Mouse (Mus musculus): ENCODE results near the gene Olfr1424. TPM values are rescaled to one million over a fixed set of nuclear protein-coding genes. Genes with fewer than 3 reads are reported as not detected.
"Not testable (repeated sequence)": the region's sequence is repeated elsewhere in the genome, so short reads cannot be mapped to it uniquely, and the experiment has no call there.

Gene Olfr1424
- not detected in 2 replicates for total RNA-seq (2014; fragmentation: Nextera tagmentation)
- not detected in 2 replicates for total RNA-seq (2017)
- polyA plus RNA-seq (2012): not detected in 2 replicates

DNA sequence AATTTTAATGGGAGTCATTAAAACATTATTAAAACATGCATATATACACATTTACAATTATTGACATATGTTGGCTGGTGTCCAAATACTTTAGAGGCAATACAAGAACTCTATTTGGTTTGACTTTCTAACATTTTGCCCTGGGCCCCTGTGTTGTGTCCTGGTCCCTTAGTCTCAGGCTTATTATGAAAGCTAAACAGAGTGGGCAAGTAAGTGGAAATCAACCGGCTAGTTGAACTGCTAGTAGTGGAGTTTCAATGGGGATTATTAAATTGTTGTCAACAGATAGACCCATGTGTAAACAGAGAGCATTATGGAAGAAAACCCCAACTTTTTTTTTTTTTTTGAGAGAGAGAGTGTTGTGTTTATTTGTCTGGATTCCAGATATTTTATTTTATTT is at the start of gene Olfr1424:
Gene Olfr1424, minus strand, starts transcription at position 101 of the 400 bp plus-strand sequence.
- H3K36me3 ChIP-seq (replicated peaks); DNase-seq (ENCODE audit: low spot score); H3K9me3 ChIP-seq (replicated peaks); H3K4me3 ChIP-seq (ENCODE audit: low read depth, low read length); H3K27me3 ChIP-seq (ENCODE audit: insufficient read depth, low read length); H3K4me1 ChIP-seq (ENCODE audit: insufficient read depth, low read depth, low read length); ATAC-seq (ENCODE audit: extremely low read depth, insufficient number of reproducible peaks, low FRiP score, poor library complexity, severe bottlenecking): not testable (repeated sequence)

DNA sequence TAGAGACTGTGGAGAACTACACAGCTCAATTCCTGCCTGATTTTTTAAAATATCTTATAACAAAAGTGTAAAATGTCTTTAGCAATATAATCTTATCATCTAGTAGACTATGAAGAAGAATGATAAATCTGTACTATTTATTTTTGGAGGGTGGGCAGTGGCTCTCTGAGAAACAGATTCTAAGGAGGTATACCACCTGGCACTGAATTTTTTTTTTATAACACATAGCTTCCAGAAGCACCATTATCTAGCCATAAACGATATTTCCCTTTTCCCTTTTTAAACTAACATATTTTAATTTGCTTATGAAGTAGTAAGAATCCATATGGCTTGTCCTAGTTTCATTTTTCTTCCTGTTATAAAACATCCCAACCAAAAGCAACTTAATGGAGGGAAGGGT is 42.1 kb upstream of the Olfr1424 start:
- Histone ChIP-seq H3K4me3 (ENCODE audit: low read depth, low read length) (no peak overlapping the region), H3K9me3 (replicated peaks) (no peaks in the 10 kb centered on the region), H3K4me1 (ENCODE audit: insufficient read depth, low read depth, low read length) (no peaks in the 10 kb centered on the region), H3K36me3 (replicated peaks) (no peaks in the 10 kb centered on the region), H3K27me3 (ENCODE audit: insufficient read depth, low read length) (no peaks in the 10 kb centered on the region)
- TF ChIP-seq TAL1 (conservative IDR thresholded peaks at IDR 0.05; ENCODE audit: low read depth, low read length) (no peak), GATA1 (IDR thresholded peaks at IDR 0.05; ENCODE audit: borderline replicate concordance, low read length) (no peak), POLR2AphosphoS5 (IDR thresholded peaks at IDR 0.05; ENCODE audit: insufficient replicate concordance, low read depth, low read length) (no peak), CTCF (IDR thresholded peaks at IDR 0.05; ENCODE audit: low read depth, low read length) (no peak)
- ATAC-seq (ENCODE audit: extremely low read depth, insufficient number of reproducible peaks, low FRiP score, poor library complexity, severe bottlenecking): no peak
- DNase-seq (ENCODE audit: low spot score): no peak

DNA sequence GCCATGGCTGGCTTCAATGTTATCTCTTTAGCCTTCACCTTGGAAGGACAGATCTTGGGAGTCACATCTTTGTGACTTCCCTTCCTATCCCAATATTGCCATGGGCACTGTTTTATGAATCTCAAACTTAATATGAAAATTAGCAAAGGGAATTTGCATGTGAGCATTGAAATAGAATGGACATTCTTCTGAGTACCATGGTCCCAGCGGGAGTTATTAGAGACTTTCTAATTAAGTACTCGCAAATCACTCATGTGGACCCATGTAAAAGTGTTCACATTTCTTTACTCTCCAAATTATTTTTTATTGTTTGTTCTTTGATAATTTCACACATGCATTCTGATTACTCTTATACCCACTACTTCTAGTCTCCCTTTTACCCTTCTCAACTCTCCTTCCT is 40.8 kb upstream of the Olfr1424 start, which contains the start of gene Olfr1427:
Gene Olfr1427, minus strand, starts transcription at position 101 of the 400 bp plus-strand sequence.
- no peak within 1 kb of the TSS for H3K4me3 ChIP-seq (ENCODE audit: low read depth, low read length)
- TF ChIP-seq POLR2AphosphoS5 (IDR thresholded peaks at IDR 0.05; ENCODE audit: insufficient replicate concordance, low read depth, low read length): no peak
- DNase-seq (ENCODE audit: low spot score) (no peak), ATAC-seq (ENCODE audit: extremely low read depth, insufficient number of reproducible peaks, low FRiP score, poor library complexity, severe bottlenecking) (no peak)
- H3K4me1 ChIP-seq (ENCODE audit: insufficient read depth, low read depth, low read length): no peaks in the 10 kb centered on the region
- H3K9me3 ChIP-seq (replicated peaks): no peaks in the 10 kb centered on the region
- H3K27me3 ChIP-seq (ENCODE audit: insufficient read depth, low read length): no peaks in the 10 kb centered on the region
- no peaks in the 10 kb centered on the region for H3K36me3 ChIP-seq (replicated peaks)

DNA sequence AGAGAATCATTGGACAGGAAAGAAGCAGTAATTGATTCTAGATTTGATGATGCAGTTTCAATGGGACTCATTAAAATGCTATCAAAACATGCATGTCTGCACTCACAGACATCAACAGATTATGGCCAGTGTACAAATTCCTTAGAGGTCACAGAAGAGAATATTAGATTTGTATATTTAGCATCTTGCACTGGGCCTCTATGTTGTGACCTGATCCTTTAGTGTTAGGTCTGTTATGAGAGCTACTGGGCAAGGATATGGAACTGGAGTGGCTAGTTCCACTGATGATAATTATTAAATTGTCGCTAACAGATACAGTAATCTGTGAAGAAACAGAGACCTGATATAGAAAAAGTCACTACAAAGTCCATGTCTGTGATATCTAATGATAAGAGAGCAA is 29.4 kb upstream of the Olfr1424 start, which contains the start of gene Olfr1426:
Gene Olfr1426, minus strand, starts transcription at position 101 of the 400 bp plus-strand sequence.
- H3K4me1 ChIP-seq (ENCODE audit: insufficient read depth, low read depth, low read length): no peaks in the 10 kb centered on the region
- no peak for DNase-seq (ENCODE audit: low spot score)
- H3K27me3 ChIP-seq (ENCODE audit: insufficient read depth, low read length): no peaks in the 10 kb centered on the region
- ATAC-seq (ENCODE audit: extremely low read depth, insufficient number of reproducible peaks, low FRiP score, poor library complexity, severe bottlenecking): no peak
- H3K9me3 ChIP-seq (replicated peaks): no peaks in the 10 kb centered on the region
- no peak within 1 kb of the TSS for H3K4me3 ChIP-seq (ENCODE audit: low read depth, low read length)
- no peaks in the 10 kb centered on the region for H3K36me3 ChIP-seq (replicated peaks)
- TF ChIP-seq GATA1 (IDR thresholded peaks at IDR 0.05; ENCODE audit: borderline replicate concordance, low read length): no peak
- TF ChIP-seq TAL1 (conservative IDR thresholded peaks at IDR 0.05; ENCODE audit: low read depth, low read length): no peak
- TF ChIP-seq GATA2 (IDR thresholded peaks at IDR 0.05; ENCODE audit: borderline replicate concordance, low read depth, low read length): no peak
- TF ChIP-seq CTCF (IDR thresholded peaks at IDR 0.05; ENCODE audit: low read depth, low read length): no peak
- no peak for TF ChIP-seq POLR2AphosphoS5 (IDR thresholded peaks at IDR 0.05; ENCODE audit: insufficient replicate concordance, low read depth, low read length)

DNA sequence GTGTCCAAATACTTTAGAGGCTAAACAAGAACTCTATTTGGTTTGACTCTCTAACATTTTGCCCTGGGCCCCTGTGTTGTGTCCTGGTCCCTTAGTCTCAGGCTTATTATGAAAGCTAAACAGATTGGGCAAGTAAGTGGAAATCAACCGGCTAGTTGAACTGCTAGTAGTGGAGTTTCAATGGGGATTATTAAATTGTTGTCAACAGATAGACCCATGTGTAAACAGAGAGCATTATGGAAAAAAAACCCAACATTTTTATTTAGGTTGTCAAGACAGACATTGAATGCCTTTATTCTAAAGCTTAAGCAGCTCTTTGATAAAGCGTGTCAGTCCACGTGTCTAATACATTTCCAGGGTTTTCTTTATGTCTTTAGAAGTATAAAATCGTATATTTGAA is 15.1 kb upstream of the Olfr1424 start, which contains the start of gene Olfr1425:
Gene Olfr1425, minus strand, starts transcription at position 101 of the 400 bp plus-strand sequence.
- not testable (repeated sequence) for ATAC-seq (ENCODE audit: extremely low read depth, insufficient number of reproducible peaks, low FRiP score, poor library complexity, severe bottlenecking); H3K4me1 ChIP-seq (ENCODE audit: insufficient read depth, low read depth, low read length); H3K9me3 ChIP-seq (replicated peaks); H3K4me3 ChIP-seq (ENCODE audit: low read depth, low read length); DNase-seq (ENCODE audit: low spot score); H3K36me3 ChIP-seq (replicated peaks); H3K27me3 ChIP-seq (ENCODE audit: insufficient read depth, low read length)

DNA sequence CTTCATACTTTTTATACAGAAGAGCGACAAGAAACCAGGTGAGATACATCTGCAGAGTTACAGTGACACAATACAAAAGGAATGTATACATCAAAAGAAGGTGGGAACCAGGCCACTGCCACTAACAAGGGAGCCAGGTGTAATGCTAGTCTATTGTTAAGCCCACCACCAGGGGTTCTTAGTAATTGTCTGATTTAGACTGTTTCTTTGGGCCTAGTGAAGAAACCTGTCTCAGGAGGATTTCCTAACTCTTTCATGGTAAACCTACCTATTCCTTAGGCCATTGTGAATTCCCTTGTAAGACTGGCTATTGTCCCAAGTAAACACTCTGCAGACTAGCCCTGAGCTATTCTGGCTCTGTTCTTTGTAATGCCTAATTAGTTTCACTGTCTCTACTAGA is 7.1 kb upstream of the Olfr1424 start:
- not testable (repeated sequence) for H3K36me3 ChIP-seq (replicated peaks); H3K4me1 ChIP-seq (ENCODE audit: insufficient read depth, low read depth, low read length); DNase-seq (ENCODE audit: low spot score); H3K27me3 ChIP-seq (ENCODE audit: insufficient read depth, low read length); H3K4me3 ChIP-seq (ENCODE audit: low read depth, low read length); H3K9me3 ChIP-seq (replicated peaks); ATAC-seq (ENCODE audit: extremely low read depth, insufficient number of reproducible peaks, low FRiP score, poor library complexity, severe bottlenecking)

DNA sequence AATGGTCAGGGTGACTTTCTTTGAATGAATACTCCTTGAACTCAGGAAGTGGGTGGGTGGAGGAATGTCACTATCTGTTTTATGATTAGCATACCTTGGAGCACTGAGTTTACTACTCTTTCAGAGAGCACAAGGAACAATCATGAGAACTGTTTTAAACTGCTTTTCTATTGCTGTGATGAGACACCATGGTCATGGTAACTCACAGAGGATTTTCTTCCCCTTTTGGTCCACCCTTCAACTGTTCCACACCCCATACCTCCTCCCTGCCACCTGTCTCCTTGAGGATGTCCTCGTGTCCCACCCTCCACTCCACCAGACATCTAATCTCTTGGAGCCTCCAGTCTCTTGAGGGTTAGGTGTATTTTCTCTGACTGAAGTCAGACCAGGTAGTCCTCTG is 5.3 kb upstream of the Olfr1424 start:
- ATAC-seq (ENCODE audit: extremely low read depth, insufficient number of reproducible peaks, low FRiP score, poor library complexity, severe bottlenecking); H3K4me3 ChIP-seq (ENCODE audit: low read depth, low read length): not testable (repeated sequence)

DNA sequence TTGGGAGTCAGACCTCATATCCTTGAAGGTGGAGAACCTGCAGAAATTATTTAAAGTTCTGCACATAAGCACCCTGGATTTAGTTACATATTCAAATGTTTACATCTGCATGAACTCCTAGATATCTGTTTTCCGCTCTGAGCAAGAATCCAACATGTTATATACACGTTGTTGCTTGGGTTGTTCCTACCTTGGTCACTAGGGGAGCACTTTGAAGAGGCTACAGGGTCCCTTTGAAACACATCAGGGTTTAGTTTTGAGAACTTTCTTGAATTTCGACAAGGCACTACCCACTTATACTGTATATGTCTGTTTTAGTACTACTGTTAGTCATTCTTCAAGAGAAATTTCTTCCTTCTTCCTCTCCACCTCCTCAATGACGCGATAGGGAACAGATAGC is 19.3 kb downstream of the Olfr1424 start:
- no peaks in the 10 kb centered on the region for H3K9me3 ChIP-seq (replicated peaks)
- H3K4me1 ChIP-seq (ENCODE audit: insufficient read depth, low read depth, low read length): no peaks in the 10 kb centered on the region
- H3K27me3 ChIP-seq (ENCODE audit: insufficient read depth, low read length): no peaks in the 10 kb centered on the region
- H3K36me3 ChIP-seq (replicated peaks): no peaks in the 10 kb centered on the region
- TF ChIP-seq TAL1 (conservative IDR thresholded peaks at IDR 0.05; ENCODE audit: low read depth, low read length) (no peak), CTCF (IDR thresholded peaks at IDR 0.05; ENCODE audit: low read depth, low read length) (no peak), GATA2 (IDR thresholded peaks at IDR 0.05; ENCODE audit: borderline replicate concordance, low read depth, low read length) (no peak), GATA1 (IDR thresholded peaks at IDR 0.05; ENCODE audit: borderline replicate concordance, low read length) (no peak), POLR2AphosphoS5 (IDR thresholded peaks at IDR 0.05; ENCODE audit: insufficient replicate concordance, low read depth, low read length) (no peak)
- no peak for DNase-seq (ENCODE audit: low spot score)
- no peak for ATAC-seq (ENCODE audit: extremely low read depth, insufficient number of reproducible peaks, low FRiP score, poor library complexity, severe bottlenecking)
- H3K4me3 ChIP-seq (ENCODE audit: low read depth, low read length): no peak overlapping the region

More for the DNA sequence above, 5.3 kb upstream of the Olfr1424 start:
- DNase-seq (ENCODE audit: low spot score); H3K9me3 ChIP-seq (replicated peaks); H3K36me3 ChIP-seq (replicated peaks); H3K27me3 ChIP-seq (ENCODE audit: insufficient read depth, low read length); H3K4me1 ChIP-seq (ENCODE audit: insufficient read depth, low read depth, low read length): not testable (repeated sequence)
